Mouse (Mus musculus) neural tube, embryonic 14.5 days (tissue): ENCODE results near the gene Thrb. TPM values are rescaled to one million over a fixed set of nuclear protein-coding genes. Genes with fewer than 3 reads are reported as not detected.

Experiments used
- ATAC-seq: fragments of 200-750 bp; cut with Nextera tagmentation; 2 replicates; pipeline ENCODE4 v1.8.0; 2017; ENCODE audit warnings: low read depth, mild to moderate bottlenecking, moderate TSS enrichment, moderate library complexity
- H3K27ac ChIP-seq: fragments of 300-500 bp; sonication (generic); 2 replicates; pipeline ENCODE4 v1.5.1; 2014; ENCODE audit warnings: low read depth, mild to moderate bottlenecking, control low read depth, low read length, moderate library complexity, mixed read lengths
- H3K27me3 ChIP-seq: fragments of 300-500 bp; sonication (generic); 2 replicates; pipeline ENCODE4 v1.6.1; 2014; ENCODE audit warnings: low read length; ENCODE audit not compliant: control insufficient read depth, insufficient read depth
- H3K36me3 ChIP-seq: fragments of 300-500 bp; sonication (generic); 2 replicates; pipeline ENCODE4 v1.6.1; 2014; ENCODE audit warnings: low read length, mixed read lengths; ENCODE audit not compliant: control insufficient read depth, insufficient read depth
- H3K4me1 ChIP-seq: fragments of 300-500 bp; sonication (generic); 2 replicates; pipeline ENCODE4 v1.6.1; 2014; ENCODE audit warnings: low read length; ENCODE audit not compliant: control insufficient read depth, insufficient read depth
- H3K4me2 ChIP-seq: fragments of 300-500 bp; sonication (generic); 2 replicates; pipeline ENCODE4 v1.6.1; 2014; ENCODE audit warnings: mild to moderate bottlenecking, low read depth, low read length, control low read depth
- H3K4me3 ChIP-seq: fragments of 300-500 bp; sonication (generic); 2 replicates; pipeline ENCODE4 v1.5.1; 2014; ENCODE audit warnings: low read depth, low read length, control low read depth, mixed read lengths
- H3K9ac ChIP-seq: fragments of 300-500 bp; sonication (generic); replicated peaks from 2 replicates; pipeline ENCODE4 v1.6.1; 2014; ENCODE audit warnings: low read depth, mild to moderate bottlenecking, control low read depth, low read length, mixed read lengths
- H3K9me3 ChIP-seq: fragments of 300-500 bp; sonication (generic); 2 replicates; pipeline ENCODE4 v1.6.1; 2016; ENCODE audit warnings: low read length; ENCODE audit not compliant: control insufficient read depth
- WGBS: fragments of 180-500 bp; shearing (Covaris S2); extraction: QIAGEN DNeasy Blood & Tissue Kit; methylation state at CpG from one replicate; pipeline ENCODE4 v1.1.7; 2014; 5-methylcytosine and 5-hydroxymethylcytosine counted together
- polyA plus RNA-seq: library from polyadenylated mRNA; unstranded; fragments of >200 nt; fragmentation: Nextera tagmentation; extraction: Ambion mirVana; gene quantifications from 2 replicates; pipeline ENCODE4 v1.2.1, GENCODE M21; 2014

Gene Thrb
- polyA plus RNA-seq, 1 experiment from 2014 or later = 1.7 TPM

DNA sequence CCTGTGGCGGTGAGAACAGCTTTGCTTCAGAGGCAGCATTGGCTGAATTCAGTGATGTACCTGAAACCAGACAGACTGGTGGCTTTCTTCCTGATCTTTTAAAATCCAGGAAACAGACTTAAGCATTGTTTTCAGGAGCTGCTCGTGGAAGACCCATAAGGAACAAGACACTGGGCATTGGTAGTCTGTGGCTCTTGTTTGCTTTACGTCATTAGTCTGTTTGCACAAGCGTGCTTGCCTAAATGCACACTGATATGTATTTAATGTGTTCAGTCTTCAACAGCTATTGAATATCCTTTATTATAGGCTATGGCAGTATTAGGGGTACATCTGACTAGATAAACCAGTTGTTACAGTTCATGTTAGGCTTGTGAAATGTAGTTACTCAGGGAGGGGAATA is 67.8 kb downstream of the Thrb start:
- no peak for ATAC-seq
- Histone ChIP-seq H3K4me3 (no peak overlapping the region), H3K4me2 (no peak overlapping the region), H3K9ac (no peak overlapping the region), H3K4me1 (no peaks in the 10 kb centered on the region), H3K27ac (no peak overlapping the region), H3K9me3 (no peaks in the 10 kb centered on the region), H3K36me3 (no peaks in the 10 kb centered on the region), H3K27me3 (no peaks in the 10 kb centered on the region)
- WGBS = 89% methylated on average over 4 of the region's 4 CpGs

DNA sequence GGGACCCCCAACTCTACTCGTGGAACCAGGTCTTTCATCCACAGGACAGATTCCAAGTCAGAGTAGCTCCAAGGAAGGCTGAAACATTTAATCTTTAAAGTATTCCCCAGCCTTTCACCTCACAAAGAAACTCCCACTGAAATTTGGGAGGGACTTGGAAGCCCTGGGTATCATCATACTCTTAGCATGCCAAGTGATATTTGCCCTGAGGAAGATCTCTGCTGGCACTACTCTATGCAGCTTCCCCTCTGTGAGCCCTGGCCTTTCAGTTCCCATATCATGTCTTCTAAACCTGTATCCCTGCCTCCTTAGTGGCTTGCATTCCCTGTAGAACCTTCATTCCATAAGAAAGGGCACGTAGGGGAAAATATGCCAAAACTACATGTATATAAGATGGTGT is 68.8 kb downstream of the Thrb start:
- no peak for ATAC-seq
- no peaks in the 10 kb centered on the region for H3K36me3 ChIP-seq
- H3K9me3 ChIP-seq = no peaks in the 10 kb centered on the region
- no peaks in the 10 kb centered on the region for H3K27me3 ChIP-seq
- no peaks in the 10 kb centered on the region for H3K4me1 ChIP-seq
- no peak overlapping the region for H3K9ac ChIP-seq
- no peak overlapping the region for H3K4me2 ChIP-seq
- no peak overlapping the region for H3K4me3 ChIP-seq
- 89% methylated on average over 2 of the region's 2 CpGs for WGBS
- no peak overlapping the region for H3K27ac ChIP-seq

DNA sequence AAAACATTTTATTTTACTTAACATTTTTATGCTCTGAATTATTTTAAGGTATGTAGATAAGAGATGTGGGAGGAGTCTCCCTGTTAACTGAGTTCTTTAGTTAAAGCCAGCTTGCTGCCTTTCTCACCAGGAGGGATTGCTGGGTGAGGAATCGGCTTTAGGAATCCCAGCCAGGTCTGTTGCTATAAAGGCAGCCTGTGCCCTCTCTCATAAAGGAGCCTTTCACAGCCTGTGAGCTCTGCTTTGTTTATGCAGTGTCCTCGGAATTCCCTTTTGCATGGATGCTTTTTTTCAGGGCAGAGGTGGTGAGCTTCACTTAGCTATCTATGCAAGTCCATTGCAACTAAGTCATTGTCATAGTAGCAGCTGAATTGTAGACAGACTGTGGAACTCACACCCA is 71.0 kb downstream of the Thrb start:
- Histone ChIP-seq H3K36me3 (no peaks in the 10 kb centered on the region), H3K27me3 (no peaks in the 10 kb centered on the region), H3K27ac (no peak overlapping the region), H3K4me2 (no peak overlapping the region), H3K4me1 (no peaks in the 10 kb centered on the region), H3K9ac (no peak overlapping the region), H3K9me3 (no peaks in the 10 kb centered on the region), H3K4me3 (no peak overlapping the region)
- 1% methylated on average over 2 of the region's 2 CpGs for WGBS
- no peak for ATAC-seq

- Histone ChIP-seq H3K27me3 (no peaks in the 10 kb centered on the region), H3K9ac (no peak overlapping the region), H3K4me3 (no peak overlapping the region), H3K4me1 (no peaks in the 10 kb centered on the region), H3K27ac (no peak overlapping the region), H3K36me3 (no peaks in the 10 kb centered on the region), H3K4me2 (no peak overlapping the region), H3K9me3 (no peaks in the 10 kb centered on the region)
- 84% methylated on average over 2 of the region's 2 CpGs for WGBS
- no peak for ATAC-seq
Measured at GRCm38 (mm10) chr14:17733077-17733778, 73.2 kb downstream of the Thrb start.

- no peak for ATAC-seq
- 70% methylated on average over 2 of the region's 2 CpGs for WGBS
- Histone ChIP-seq H3K36me3 (no peaks in the 10 kb centered on the region), H3K9me3 (no peaks in the 10 kb centered on the region), H3K4me2 (no peak overlapping the region), H3K4me1 (no peaks in the 10 kb centered on the region), H3K27ac (no peak overlapping the region), H3K4me3 (no peak overlapping the region), H3K9ac (no peak overlapping the region), H3K27me3 (no peaks in the 10 kb centered on the region)
Measured at GRCm38 (mm10) chr14:17733779-17734137, 73.7 kb downstream of the Thrb start.

DNA sequence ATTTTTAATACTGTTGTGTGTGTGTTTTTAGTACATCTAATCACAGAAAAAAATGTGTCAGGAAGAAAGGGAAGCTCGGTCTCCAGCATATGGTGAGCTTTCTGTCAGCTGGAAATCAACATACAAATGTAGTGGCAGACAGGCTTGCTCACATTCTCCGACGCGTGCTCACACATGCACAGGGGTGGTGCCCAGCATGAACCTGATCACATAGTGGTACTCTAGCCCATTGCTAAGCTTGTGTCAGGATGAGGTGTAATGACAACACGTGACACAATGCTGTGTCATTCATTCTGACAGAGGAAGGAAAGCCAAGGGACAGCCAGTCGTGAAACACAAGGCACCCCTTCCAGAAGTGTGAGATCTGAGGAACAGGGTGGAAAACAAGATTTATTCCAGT is 75.4 kb downstream of the Thrb start:
- H3K27me3 ChIP-seq = no peaks in the 10 kb centered on the region
- no peak overlapping the region for H3K4me3 ChIP-seq
- H3K9ac ChIP-seq = no peak overlapping the region
- no peak overlapping the region for H3K27ac ChIP-seq
- H3K4me1 ChIP-seq = no peaks in the 10 kb centered on the region
- no peak overlapping the region for H3K4me2 ChIP-seq
- H3K36me3 ChIP-seq = no peaks in the 10 kb centered on the region
- WGBS = 80% methylated on average over 6 of the region's 6 CpGs
- ATAC-seq = no peak
- no peaks in the 10 kb centered on the region for H3K9me3 ChIP-seq

GRCm38 (mm10) chr14:17740903-17741302 is 80.8 kb downstream of the Thrb start:
- WGBS = 51% methylated on average over 3 of the region's 3 CpGs
- H3K4me3 ChIP-seq = no peak overlapping the region
- no peaks in the 10 kb centered on the region for H3K27me3 ChIP-seq
- H3K36me3 ChIP-seq = no peaks in the 10 kb centered on the region
- H3K4me1 ChIP-seq = no peaks in the 10 kb centered on the region
- H3K27ac ChIP-seq = no peak overlapping the region
- no peak overlapping the region for H3K9ac ChIP-seq
- H3K9me3 ChIP-seq = no peaks in the 10 kb centered on the region
- H3K4me2 ChIP-seq = no peak overlapping the region
- ATAC-seq = no peak

DNA sequence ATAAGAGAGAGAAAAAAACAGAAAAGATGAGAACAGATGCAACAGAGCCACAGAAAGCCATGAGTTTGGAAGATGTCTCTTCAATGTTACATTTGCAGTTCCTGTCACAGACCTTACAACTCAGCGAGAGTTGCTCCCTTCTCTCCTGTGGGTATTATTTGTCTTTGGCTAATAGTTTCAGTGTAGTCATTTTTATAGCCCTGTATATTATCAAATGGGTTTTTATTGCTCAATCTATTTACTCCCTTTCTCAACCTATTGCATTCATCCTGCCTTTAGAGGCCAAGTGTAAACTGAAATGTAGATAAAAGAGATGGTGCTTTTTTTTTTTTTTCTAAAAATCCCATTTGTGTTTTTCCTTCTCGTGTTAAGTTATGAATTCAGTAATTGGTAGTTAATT is 82.2 kb downstream of the Thrb start:
- no peak overlapping the region for H3K27ac ChIP-seq
- WGBS = 52% methylated on average over 2 of the region's 2 CpGs
- H3K4me3 ChIP-seq = no peak overlapping the region
- no peaks in the 10 kb centered on the region for H3K36me3 ChIP-seq
- no peak overlapping the region for H3K4me2 ChIP-seq
- no peaks in the 10 kb centered on the region for H3K27me3 ChIP-seq
- no peaks in the 10 kb centered on the region for H3K9me3 ChIP-seq
- no peak overlapping the region for H3K9ac ChIP-seq
- ATAC-seq = no peak
- H3K4me1 ChIP-seq = no peaks in the 10 kb centered on the region

DNA sequence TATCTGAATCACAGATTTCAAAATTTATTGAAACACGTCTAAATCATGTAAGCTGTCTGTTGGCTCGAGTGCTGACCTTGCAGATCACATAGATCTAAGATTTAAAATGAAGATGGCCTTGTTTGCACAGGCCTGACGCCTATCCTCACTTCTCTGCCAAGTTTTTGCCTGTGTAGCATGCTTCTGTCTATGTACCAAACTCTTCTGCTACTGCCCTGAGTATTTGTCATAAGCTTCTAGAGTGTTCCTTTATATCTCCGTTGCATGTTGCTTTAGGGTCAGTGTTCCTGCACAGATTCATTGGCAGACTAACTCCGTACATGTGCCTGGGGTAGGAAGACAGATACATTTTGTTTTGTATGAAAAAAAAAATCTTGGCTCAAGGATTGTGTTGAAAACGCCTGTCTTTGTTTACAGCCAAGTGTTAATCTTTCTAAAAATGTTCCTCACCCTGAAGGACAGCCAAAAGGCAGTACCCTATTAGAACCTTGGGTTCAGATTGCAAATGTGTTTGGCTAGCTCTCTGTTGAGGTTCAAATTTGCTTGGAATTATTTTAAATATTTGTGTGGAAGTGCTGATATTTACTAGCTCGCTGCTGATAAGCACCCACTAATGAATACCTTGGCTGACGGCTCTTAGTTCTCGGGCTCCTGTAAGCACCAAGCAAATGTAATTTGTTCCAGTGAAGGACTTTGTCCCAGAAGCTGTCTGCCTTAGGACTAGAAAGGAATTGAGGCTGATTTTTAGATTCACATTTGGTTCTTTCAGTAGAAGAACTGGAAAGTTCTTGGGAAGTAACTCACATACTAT is 83.0 kb downstream of the Thrb start:
- 80% methylated on average over 9 of the region's 9 CpGs for WGBS
- Histone ChIP-seq H3K4me1 (no peaks in the 10 kb centered on the region), H3K36me3 (no peaks in the 10 kb centered on the region), H3K27ac (no peak overlapping the region), H3K9ac (no peak overlapping the region), H3K4me2 (no peak overlapping the region), H3K27me3 (no peaks in the 10 kb centered on the region), H3K4me3 (no peak overlapping the region), H3K9me3 (no peaks in the 10 kb centered on the region)
- no peak for ATAC-seq
